ENCODE assay signal across 9 mouse cellular contexts in the genomic region with DNA sequence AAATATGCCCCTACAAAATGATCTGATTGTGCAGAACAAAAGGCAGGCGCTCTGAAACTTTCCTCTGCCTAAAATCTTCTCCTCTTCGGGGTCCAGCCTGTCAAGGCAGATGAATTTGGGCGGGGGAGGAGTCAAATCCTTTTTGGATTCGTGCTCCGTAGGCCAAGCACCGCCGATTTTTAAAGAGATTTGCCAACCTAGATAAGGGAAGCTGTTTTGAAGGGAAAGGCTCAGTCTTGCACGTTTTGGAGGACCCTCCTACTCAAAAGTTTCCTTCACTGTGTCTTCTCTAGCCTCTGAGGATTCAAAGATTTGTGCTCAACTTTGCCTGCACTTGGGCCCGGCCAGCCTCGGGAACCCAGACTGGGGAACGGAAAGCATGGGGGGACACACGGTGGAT. TPM values are rescaled to one million over a fixed set of nuclear protein-coding genes. Genes with fewer than 3 reads are reported as not detected.
A peak's percentile ranks its signal among the peaks of the same experiment; 100 is the strongest.
DNase-seq lines count a peak whose midpoint lies in the region; ATAC-seq and TF ChIP-seq lines count a peak whose summit lies in the region.
"Had no signal": no experiment of that assay in that cellular context is flagged by ENCODE, and none has a peak within 500 bp of the region (broad histone marks: within the 10 kb centered on the region; RNA-seq: fewer than 3 reads in every experiment).

No protein-coding gene starts in this region.

- no peak for TF ChIP-seq CTCF in left cerebral cortex, adult 2 months (IDR thresholded peaks at IDR 0.05)
- no peak for TF ChIP-seq CTCF in cerebellum, adult 2 months (IDR thresholded peaks at IDR 0.05; ENCODE audit: borderline replicate concordance, insufficient read depth, low read depth, low read length)

- no peak overlapping the region for H3K27ac ChIP-seq in left cerebral cortex, adult 2 months
- H3K27ac ChIP-seq in forebrain, embryonic 10.5 days, result peak overlapping the region; percentile 84
- H3K27ac ChIP-seq in intestine, embryonic 16.5 days (ENCODE audit: low read length), result peak overlapping the region; percentile 66
- H3K27ac ChIP-seq in neural tube, embryonic 13.5 days (replicated peaks), result no peak overlapping the region
- H3K27ac ChIP-seq in cerebellum, adult 2 months (ENCODE audit: insufficient read depth, low read length), result no peak overlapping the region

- WGBS in forebrain, embryonic 10.5 days, result 15% methylated on average over 12 of the region's 12 CpGs
- WGBS in intestine, embryonic 16.5 days, result 14% methylated on average over 12 of the region's 12 CpGs
- WGBS in neural tube, embryonic 13.5 days, result 16% methylated on average over 12 of the region's 12 CpGs
- 12% methylated on average over 12 of the region's 12 CpGs for WGBS in cerebellum, adult 2 months

- H3K9me3 ChIP-seq in forebrain, embryonic 10.5 days, result no peaks in the 10 kb centered on the region
- no peaks in the 10 kb centered on the region for H3K9me3 ChIP-seq in intestine, embryonic 16.5 days (ENCODE audit: control insufficient read depth, low read length)
- no peaks in the 10 kb centered on the region for H3K9me3 ChIP-seq in neural tube, embryonic 13.5 days

- TF ChIP-seq POLR2A in cerebellum, adult 2 months (IDR thresholded peaks at IDR 0.05; ENCODE audit: borderline replicate concordance, insufficient read depth, low read length), result no peak

- peak overlapping the region; percentile 78 for H3K9ac ChIP-seq in intestine, embryonic 16.5 days (ENCODE audit: low read depth, low read length)
- peak overlapping the region; percentile 58; the same call in 1 of the 2 replicates for H3K9ac ChIP-seq in neural tube, embryonic 13.5 days

- peak in 1 of 2 experiments; percentile 6 for DNase-seq in left cerebral cortex, adult 2 months (ENCODE audit: extremely low spot score in 1 of 2, low spot score in 2 of 2)
- DNase-seq in left cerebral cortex, postnatal 36 days (ENCODE audit: low spot score in 2 of 2), result no peak
- no peak for DNase-seq in forebrain, embryonic 10.5 days (ENCODE audit: extremely low spot score, low spot score)
- DNase-seq in ovary, adult 18-20 months (ENCODE audit: low spot score), result no peak
- no peak for DNase-seq in right cerebral cortex, postnatal 10 days (ENCODE audit: low spot score in 2 of 2)
- no peak for DNase-seq in cerebellum, adult 2 months

- intact Hi-C loops in left cerebral cortex, adult 2 months (cut with DNase I), result no loop called here
- intact Hi-C loops in left cerebral cortex, postnatal 36 days (cut with DNase I), result no loop called here

- no peak for ATAC-seq in intestine, embryonic 16.5 days
- no peak for ATAC-seq in neural tube, embryonic 13.5 days (ENCODE audit: low read depth)
- ATAC-seq: activated CD4-positive, CD25-positive, alpha-beta regulatory T cell, adult 4 months had no signal

- H3K27me3 ChIP-seq in forebrain, embryonic 10.5 days (ENCODE audit: poor library complexity, severe bottlenecking), result peaks cover 77% of the 10 kb centered on the region
- no peaks in the 10 kb centered on the region for H3K27me3 ChIP-seq in intestine, embryonic 16.5 days (replicated peaks; ENCODE audit: control insufficient read depth, insufficient read depth, low read length)
- H3K27me3 ChIP-seq in neural tube, embryonic 13.5 days, result peaks cover 47% of the 10 kb centered on the region
- H3K27me3 ChIP-seq in cerebellum, adult 2 months (ENCODE audit: control insufficient read depth, insufficient read depth, low read length), result no peaks in the 10 kb centered on the region; the same call in 1 of the 2 replicates

- H3K36me3 ChIP-seq in forebrain, embryonic 10.5 days (replicated peaks), result no peaks in the 10 kb centered on the region
- H3K36me3 ChIP-seq in intestine, embryonic 16.5 days (ENCODE audit: control insufficient read depth, insufficient read depth, low read length), result no peaks in the 10 kb centered on the region
- no peaks in the 10 kb centered on the region for H3K36me3 ChIP-seq in neural tube, embryonic 13.5 days

- peaks cover 67% of the 10 kb centered on the region for H3K4me1 ChIP-seq in forebrain, embryonic 10.5 days
- 0 out of 2 replicates have a peak, but pooled peaks cover 8% of the 10 kb centered on the region for H3K4me1 ChIP-seq in intestine, embryonic 16.5 days (ENCODE audit: control insufficient read depth, insufficient read depth, low read length)
- peaks cover 14% of the 10 kb centered on the region; the same call in 1 of the 2 replicates for H3K4me1 ChIP-seq in neural tube, embryonic 13.5 days (replicated peaks)
- no peaks in the 10 kb centered on the region for H3K4me1 ChIP-seq in cerebellum, adult 2 months (ENCODE audit: control insufficient read depth, insufficient read depth, low read length)

- H3K4me3 ChIP-seq in left cerebral cortex, adult 2 months, result peak overlapping the region; percentile 41
- peak overlapping the region; percentile 58 for H3K4me3 ChIP-seq in forebrain, embryonic 10.5 days
- peak overlapping the region; percentile 66 for H3K4me3 ChIP-seq in intestine, embryonic 16.5 days (ENCODE audit: low read length)
- H3K4me3 ChIP-seq in neural tube, embryonic 13.5 days, result peak overlapping the region; percentile 47
- no peak overlapping the region for H3K4me3 ChIP-seq in cerebellum, adult 2 months (replicated peaks; ENCODE audit: insufficient read depth, low read depth, low read length)

- H3K4me2 ChIP-seq in intestine, embryonic 16.5 days (ENCODE audit: low read depth, low read length), result peak overlapping the region; percentile 55
- peak overlapping the region; percentile 73 for H3K4me2 ChIP-seq in neural tube, embryonic 13.5 days

RNA-seq across cellular contexts. Expression of a gene that starts 0.9 kb away (rescaled TPM):
- total RNA-seq in left cerebral cortex, adult 2 months (2021), result 1 to 10 TPM; 5.9 to 6.6 TPM
- 1 to 10 TPM; 3.1 to 5.2 TPM for total RNA-seq in left cerebral cortex, postnatal 36 days (2021)
- 229 and 246 TPM in 2 replicates for polyA plus RNA-seq in forebrain, embryonic 10.5 days (2016; fragmentation: Nextera tagmentation; extraction: Ambion mirVana)
- polyA plus RNA-seq in intestine, embryonic 16.5 days (2015; fragmentation: Nextera tagmentation; extraction: Ambion mirVana), result 507 and 515 TPM in 2 replicates
- 136 and 189 TPM in 2 replicates for polyA plus RNA-seq in neural tube, embryonic 13.5 days (2015; fragmentation: Nextera tagmentation; extraction: Ambion mirVana)
- 2.6 and 2.8 TPM in 2 replicates for polyA plus RNA-seq in cerebellum, adult 2 months (2012; rRNA removed)
- polyA plus RNA-seq: activated CD4-positive, CD25-positive, alpha-beta regulatory T cell, adult 4 months had no signal

Comparison
In these comparisons a context has a peak if more than half of its experiments do, and no peak if none do; other contexts are left out.
1. H3K27ac ChIP-seq: peak in forebrain, embryonic 10.5 days (single experiment) and intestine, embryonic 16.5 days (single experiment); none in left cerebral cortex, adult 2 months (single experiment), neural tube, embryonic 13.5 days (single experiment) and cerebellum, adult 2 months (single experiment).
2. RNA of a gene that starts 0.9 kb away (polyA plus RNA-seq): 507 to 515 TPM in intestine, embryonic 16.5 days, 229 to 246 TPM in forebrain, embryonic 10.5 days and 136 to 189 TPM in neural tube, embryonic 13.5 days; 2.6 to 2.8 TPM in cerebellum, adult 2 months; every median in the first group is over 10 times any median in the second.